Mouse (Mus musculus) heart, postnatal 0 days (tissue): ENCODE measurements around the gene Tmem50b. TPM values are rescaled to one million over a fixed set of nuclear protein-coding genes. Genes with fewer than 3 reads are reported as not detected.

Experiments
- ATAC-seq: fragments of 200-750 bp; cut with Nextera tagmentation; 2 replicates; pipeline ENCODE4 v1.8.0; 2017; ENCODE audit warnings: low read depth, moderate number of reproducible peaks, moderate library complexity; ENCODE audit not compliant: insufficient read depth
- DNase-seq: peaks from one replicate; pipeline ENCODE4 v3.0.0-alpha.2; 2016; ENCODE audit warnings: low spot score
- H3K27ac ChIP-seq: fragments of 300-500 bp; sonication (generic); 2 replicates; pipeline ENCODE4 v1.5.1; 2014; ENCODE audit warnings: low read depth, mild to moderate bottlenecking
- H3K27me3 ChIP-seq: fragments of 300-500 bp; sonication (generic); 2 replicates; pipeline ENCODE4 v1.6.1; 2014; ENCODE audit warnings: low read length, mixed read lengths; ENCODE audit not compliant: control insufficient read depth, insufficient read depth
- H3K36me3 ChIP-seq: fragments of 300-500 bp; sonication (generic); replicated peaks from 2 replicates; pipeline ENCODE4 v1.6.1; 2014; ENCODE audit warnings: low read length, mixed read lengths; ENCODE audit not compliant: control insufficient read depth, insufficient read depth
- H3K4me1 ChIP-seq: fragments of 300-500 bp; sonication (generic); 2 replicates; pipeline ENCODE4 v1.6.1; 2014; ENCODE audit warnings: antibody characterized with exemption; ENCODE audit not compliant: control insufficient read depth, insufficient read depth
- H3K4me2 ChIP-seq: fragments of 300-500 bp; sonication (generic); 2 replicates; pipeline ENCODE4 v1.6.1; 2014; ENCODE audit warnings: low read depth, mild to moderate bottlenecking, low read length, moderate library complexity
- H3K4me3 ChIP-seq: fragments of 300-500 bp; sonication (generic); 2 replicates; pipeline ENCODE4 v1.5.1; 2014; ENCODE audit warnings: low read depth, low read length
- H3K9ac ChIP-seq: fragments of 300-500 bp; sonication (generic); replicated peaks from 2 replicates; pipeline ENCODE4 v1.6.1; 2014; ENCODE audit warnings: low read depth, low read length, mixed read lengths
- H3K9me3 ChIP-seq: fragments of 300-500 bp; sonication (generic); replicated peaks from 2 replicates; pipeline ENCODE4 v1.6.1; 2016; ENCODE audit warnings: low read length; ENCODE audit not compliant: control insufficient read depth
- CTCF ChIP-seq: IDR thresholded peaks from 2 replicates; pipeline ENCODE4 v1.5.1; 2016; ENCODE audit warnings: antibody characterized with exemption, control low read depth, low read depth
- EP300 ChIP-seq: IDR thresholded peaks from 2 replicates; pipeline ENCODE4 v1.6.1; 2016; ENCODE audit warnings: antibody characterized with exemption, low read depth
- WGBS: fragments of 180-500 bp; shearing (Covaris S2); extraction: QIAGEN DNeasy Blood & Tissue Kit; methylation state at CpG from one replicate; pipeline ENCODE4 v1.1.7; 2014; 5-methylcytosine and 5-hydroxymethylcytosine counted together
- polyA plus RNA-seq: library from polyadenylated mRNA; unstranded; fragments of >200 nt; fragmentation: Nextera tagmentation; extraction: Ambion mirVana; gene quantifications from 2 replicates; pipeline ENCODE4 v1.2.1, GENCODE M21; 2015
- total RNA-seq: library from RNA; depleted of rRNA; stranded (reverse); fragments of >200 nt; gene quantifications from 2 replicates; pipeline ENCODE4 v1.2.3, GENCODE M21; 2014; ENCODE audit warnings: low replicate concordance

The Tmem50b gene
- total and polyA plus RNA-seq, 2 experiments from 2014 or later, result 51.1 to 62.6 TPM

- no peak for DNase-seq
- H3K9me3 ChIP-seq, result no peaks in the 10 kb centered on the region
- H3K27ac ChIP-seq, result no peak overlapping the region
- H3K9ac ChIP-seq, result no peak overlapping the region
- ATAC-seq, result no peak
- H3K36me3 ChIP-seq, result peaks cover 43% of the 10 kb centered on the region
- 47% methylated on average over 9 of the region's 9 CpGs for WGBS
- peaks cover 8% of the 10 kb centered on the region; the same call in 1 of the 2 replicates for H3K4me1 ChIP-seq
- H3K4me2 ChIP-seq, result no peak overlapping the region
- H3K27me3 ChIP-seq, result no peaks in the 10 kb centered on the region
- no peak for TF ChIP-seq CTCF
- no peak for TF ChIP-seq EP300
- no peak overlapping the region for H3K4me3 ChIP-seq
These were observed 32.2 kb downstream of the Tmem50b start for GRCm38 (mm10) chr16:91565292-91565951.

GRCm38 (mm10) chr16:91564580-91565291, 32.9 kb downstream of the Tmem50b start:
- 79% methylated on average over 4 of the region's 4 CpGs for WGBS

GRCm38 (mm10) chr16:91561541-91562457, 35.8 kb downstream of the Tmem50b start:
- Histone ChIP-seq H3K4me2 (no peak overlapping the region), H3K9ac (no peak overlapping the region), H3K27ac (no peak overlapping the region), H3K36me3 (peaks cover 73% of the 10 kb centered on the region), H3K4me1 (peaks cover 8% of the 10 kb centered on the region; the same call in 1 of the 2 replicates), H3K27me3 (no peaks in the 10 kb centered on the region), H3K9me3 (no peaks in the 10 kb centered on the region), H3K4me3 (no peak overlapping the region)
- DNase-seq (no peak), ATAC-seq (no peak)
- TF ChIP-seq EP300, result no peak
- no peak for TF ChIP-seq CTCF
- 77% methylated on average over 38 of the region's 38 CpGs for WGBS

More at GRCm38 (mm10) chr16:91564580-91565291, 32.9 kb downstream of the Tmem50b start:
- Histone ChIP-seq H3K4me3 (no peak overlapping the region), H3K4me2 (no peak overlapping the region), H3K4me1 (peaks cover 8% of the 10 kb centered on the region; the same call in 1 of the 2 replicates), H3K27me3 (no peaks in the 10 kb centered on the region), H3K36me3 (peaks cover 50% of the 10 kb centered on the region), H3K9ac (no peak overlapping the region), H3K9me3 (no peaks in the 10 kb centered on the region), H3K27ac (0 out of 2 replicates have a peak overlapping the region, but pooled peaks have one; percentile 13)
- no peak for TF ChIP-seq EP300
- TF ChIP-seq CTCF, result no peak
- no peak for DNase-seq
- ATAC-seq, result peak; percentile 35

DNA sequence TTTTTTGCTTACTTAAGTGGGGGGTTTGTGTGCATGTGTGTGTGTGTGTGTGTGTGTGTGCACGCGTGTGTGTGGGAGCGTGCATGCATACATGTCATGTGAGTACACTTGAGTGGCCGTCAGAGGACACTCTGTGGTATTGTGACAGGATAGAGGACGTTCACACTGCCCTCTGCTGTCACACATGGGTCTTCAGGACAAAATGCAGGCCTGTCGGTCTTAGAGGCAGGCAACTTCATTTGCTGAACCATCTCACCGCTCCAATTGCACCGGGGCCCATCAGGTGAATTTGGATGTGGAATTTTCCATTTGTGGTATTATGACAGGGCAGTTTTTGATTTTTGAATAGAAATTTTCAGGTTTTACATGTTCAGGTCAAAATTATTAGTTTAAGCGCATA, 36.5 kb downstream of the Tmem50b start:
- ATAC-seq (peak; percentile 75), DNase-seq (peak; percentile 90)
- no peaks in the 10 kb centered on the region for H3K9me3 ChIP-seq
- peaks cover 73% of the 10 kb centered on the region for H3K36me3 ChIP-seq
- no peak overlapping the region for H3K4me3 ChIP-seq
- H3K9ac ChIP-seq, result no peak overlapping the region
- WGBS, result 35% methylated on average over 9 of the region's 9 CpGs
- no peak overlapping the region for H3K4me2 ChIP-seq
- no peaks in the 10 kb centered on the region for H3K27me3 ChIP-seq
- H3K27ac ChIP-seq, result no peak overlapping the region
- peaks cover 8% of the 10 kb centered on the region; the same call in 1 of the 2 replicates for H3K4me1 ChIP-seq
- TF ChIP-seq CTCF (peak; percentile 76), EP300 (no peak)

GRCm38 (mm10) chr16:91557693-91558092, 39.9 kb downstream of the Tmem50b start:
- Histone ChIP-seq H3K27ac (no peak overlapping the region), H3K4me2 (no peak overlapping the region), H3K9me3 (no peaks in the 10 kb centered on the region), H3K36me3 (peaks cover 64% of the 10 kb centered on the region), H3K27me3 (no peaks in the 10 kb centered on the region), H3K9ac (no peak overlapping the region), H3K4me3 (no peak overlapping the region), H3K4me1 (peaks cover 25% of the 10 kb centered on the region)
- no peak for TF ChIP-seq EP300
- no peak for TF ChIP-seq CTCF
- ATAC-seq (no peak), DNase-seq (no peak)
- 80% methylated on average over 15 of the region's 15 CpGs for WGBS
